Mouse (Mus musculus) heart, adult 11 months (tissue): Measurements from ENCODE around the gene Xrcc3.

Source experiments
- DNase-seq: peaks from one replicate; pipeline ENCODE4 v3.0.0; 2022

Gene Xrcc3

DNA sequence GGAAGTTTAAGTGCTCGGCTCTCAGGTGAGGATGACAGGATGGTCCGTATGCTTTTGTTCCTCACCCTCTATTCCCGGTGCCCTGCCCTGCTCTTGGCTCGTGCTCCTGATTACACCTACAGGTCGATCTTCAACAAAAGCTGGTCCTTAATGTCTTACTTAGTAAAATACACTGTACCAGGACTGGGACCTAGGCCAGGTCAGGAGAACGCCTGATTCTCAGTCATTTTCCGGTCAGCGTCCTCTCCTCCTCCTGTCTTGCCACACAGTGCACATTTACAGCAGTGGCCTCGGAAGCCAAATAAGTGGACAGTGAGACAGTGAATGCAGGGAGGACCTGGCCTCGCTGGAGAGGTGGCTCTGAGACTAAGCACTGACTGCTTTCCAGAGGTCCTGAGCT is 43.0 kb downstream of the Xrcc3 start:
- no peak for DNase-seq

DNA sequence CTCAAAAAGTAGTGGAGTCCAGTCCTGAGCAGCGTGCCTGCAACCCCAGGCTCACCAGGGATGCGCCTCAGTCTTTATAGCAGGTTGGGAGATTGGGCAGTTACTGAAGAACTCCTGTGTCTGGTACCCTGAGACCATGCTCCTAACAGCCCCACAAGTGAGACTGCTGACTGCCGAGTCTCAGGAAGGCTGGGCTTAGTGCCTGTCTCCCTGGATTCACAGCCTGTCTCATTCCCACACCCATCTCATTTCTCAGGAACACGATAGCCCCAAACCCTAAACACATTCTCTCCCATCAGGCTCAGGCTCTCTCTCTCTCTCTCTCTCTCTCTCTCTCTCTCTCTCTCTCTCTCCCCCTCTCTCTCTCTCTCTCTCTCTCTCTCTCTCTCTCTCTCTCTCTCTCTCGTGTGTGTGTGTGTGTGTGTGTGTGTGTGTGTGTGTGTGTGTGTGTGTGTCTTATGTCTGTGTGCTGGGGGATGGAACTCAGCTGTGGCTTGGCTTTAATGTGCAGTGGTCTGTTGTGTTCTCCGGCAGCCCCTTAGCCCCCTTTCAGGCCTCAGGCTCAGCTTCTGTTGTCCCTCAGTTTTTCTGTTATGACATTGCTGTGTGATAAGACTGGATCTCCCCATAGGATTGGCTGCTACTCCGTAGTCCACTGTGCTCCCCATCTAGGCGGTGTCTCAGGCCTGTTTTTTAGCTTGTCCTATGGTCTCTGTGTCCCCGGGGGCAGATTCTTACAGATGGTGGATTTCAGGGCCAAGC is 43.7 kb downstream of the Xrcc3 start:
- DNase-seq = no peak

DNA sequence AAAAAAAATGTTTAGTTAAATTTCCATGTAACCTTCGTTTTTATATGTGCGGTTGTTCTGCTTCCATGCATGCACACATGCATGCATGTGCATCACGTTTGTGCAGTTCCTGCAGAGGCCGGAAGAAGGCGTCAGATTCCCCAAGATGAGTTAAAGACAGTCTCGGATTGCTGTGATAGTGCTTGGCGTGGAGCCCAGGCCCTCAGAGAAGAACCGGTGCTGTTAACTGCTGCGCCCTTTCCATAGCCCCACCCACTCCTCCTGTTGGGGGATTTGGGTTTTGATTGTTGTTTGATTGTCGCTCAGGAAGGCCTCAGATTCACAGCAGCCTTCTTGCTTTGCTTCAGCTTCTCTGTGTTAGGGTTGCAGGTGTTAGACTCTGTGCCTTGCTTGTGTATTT is 44.4 kb downstream of the Xrcc3 start:
- DNase-seq = peak; percentile 96

DNA sequence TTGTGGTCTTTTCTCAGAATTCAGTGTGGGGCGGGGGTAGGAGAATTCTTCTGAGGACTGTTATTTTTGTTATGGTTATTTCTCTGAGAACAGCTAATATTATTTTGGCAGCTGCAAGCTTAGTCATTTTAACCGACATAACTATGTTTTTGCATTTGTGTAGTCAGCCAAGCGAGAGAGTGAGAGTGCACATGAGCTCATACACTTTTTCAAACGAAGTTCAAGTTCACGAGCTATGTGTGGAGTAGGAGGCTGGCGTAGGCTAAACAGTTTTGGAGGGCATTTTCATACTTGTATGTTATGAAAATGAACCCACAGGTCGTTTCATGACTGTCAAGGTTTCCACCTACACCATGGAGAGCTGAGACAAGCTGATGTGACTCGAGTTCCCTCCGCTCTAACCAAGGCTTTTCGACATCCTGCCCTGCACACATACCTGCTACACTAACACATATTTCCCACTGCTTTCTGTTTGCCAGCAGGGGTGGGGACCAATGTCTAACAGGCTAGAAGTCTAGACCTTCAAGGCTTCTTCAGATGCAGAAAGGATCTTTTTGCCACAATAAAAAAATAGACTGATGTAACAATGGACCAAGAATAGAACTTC is 45.2 kb downstream of the Xrcc3 start:
- DNase-seq = no peak

DNA sequence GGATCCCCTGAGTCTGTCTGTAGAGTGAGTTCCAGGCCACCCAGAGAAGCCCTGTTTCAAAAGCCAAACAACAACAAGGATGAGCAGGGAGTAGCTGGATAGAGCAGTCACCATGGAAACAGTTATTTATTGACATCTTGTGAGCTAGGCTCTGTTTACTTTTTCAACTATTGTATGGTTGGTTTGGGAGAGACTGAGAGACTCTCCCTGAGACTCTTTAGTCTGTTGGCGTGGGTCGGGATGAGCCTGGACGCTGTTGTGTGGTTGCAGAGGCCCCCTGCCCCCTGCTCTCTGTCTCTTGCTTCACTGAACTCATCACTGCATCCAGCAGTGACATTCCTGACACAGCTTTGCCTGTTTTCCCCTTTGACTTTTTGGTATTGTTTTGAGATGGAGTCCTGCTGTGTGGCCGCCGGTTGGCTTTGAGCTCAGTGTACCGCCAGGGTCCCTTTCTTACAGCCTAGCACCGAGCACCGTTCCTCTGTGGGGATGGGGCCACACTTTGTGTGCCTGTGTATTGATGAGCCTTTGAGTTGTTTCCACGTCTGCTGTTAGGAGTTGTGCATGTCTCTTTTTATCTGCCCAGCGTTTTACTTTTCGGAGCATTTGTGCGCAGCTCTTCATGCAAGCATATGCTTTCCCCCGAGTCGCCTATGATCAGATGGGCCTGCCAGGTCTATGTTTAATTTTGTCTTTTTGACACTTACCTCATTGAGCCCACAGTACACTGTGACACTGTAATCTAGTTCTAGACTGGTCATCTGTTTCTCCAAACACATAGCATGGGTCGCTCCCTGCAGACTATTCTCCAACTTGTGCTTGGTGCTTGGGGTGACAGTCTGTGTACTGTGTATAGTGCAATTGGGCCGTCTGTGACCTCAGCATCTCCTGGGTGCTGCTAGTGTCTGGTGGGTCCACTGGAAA is 47.1 kb downstream of the Xrcc3 start:
- DNase-seq = peak; percentile 86

DNA sequence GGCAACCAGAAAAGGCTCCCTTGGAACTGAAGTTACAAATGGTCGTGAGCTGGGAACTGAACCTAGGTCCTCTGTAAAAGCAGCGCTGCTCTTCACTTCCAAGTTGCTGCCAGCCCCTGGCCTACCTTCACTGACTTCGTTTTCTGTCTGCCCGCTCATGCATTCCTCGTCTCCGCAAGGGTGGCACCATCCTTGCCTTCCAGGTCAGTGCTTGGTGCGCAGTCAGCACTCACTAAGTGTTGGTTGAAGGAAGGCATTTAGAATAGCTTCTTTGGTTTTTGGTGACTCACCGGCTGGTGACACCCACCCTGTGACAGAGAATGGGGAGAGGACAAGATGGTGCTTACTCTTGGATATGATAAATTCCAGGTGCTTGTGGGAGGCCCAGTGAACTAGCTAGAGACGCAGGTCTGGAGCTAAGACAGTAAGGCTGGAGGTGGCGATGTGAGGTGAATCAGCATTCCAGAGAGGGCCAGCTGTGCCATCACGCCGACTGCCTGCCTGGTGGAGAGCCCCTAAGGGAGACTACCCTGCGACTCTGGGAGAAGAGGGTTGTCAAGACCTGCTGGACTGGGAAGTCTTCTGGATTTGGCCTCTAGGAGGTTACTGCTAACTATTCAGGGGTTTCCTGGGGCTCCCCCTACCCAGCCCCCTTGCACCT is 50.9 kb downstream of the Xrcc3 start:
- peak; percentile 88 for DNase-seq

DNA sequence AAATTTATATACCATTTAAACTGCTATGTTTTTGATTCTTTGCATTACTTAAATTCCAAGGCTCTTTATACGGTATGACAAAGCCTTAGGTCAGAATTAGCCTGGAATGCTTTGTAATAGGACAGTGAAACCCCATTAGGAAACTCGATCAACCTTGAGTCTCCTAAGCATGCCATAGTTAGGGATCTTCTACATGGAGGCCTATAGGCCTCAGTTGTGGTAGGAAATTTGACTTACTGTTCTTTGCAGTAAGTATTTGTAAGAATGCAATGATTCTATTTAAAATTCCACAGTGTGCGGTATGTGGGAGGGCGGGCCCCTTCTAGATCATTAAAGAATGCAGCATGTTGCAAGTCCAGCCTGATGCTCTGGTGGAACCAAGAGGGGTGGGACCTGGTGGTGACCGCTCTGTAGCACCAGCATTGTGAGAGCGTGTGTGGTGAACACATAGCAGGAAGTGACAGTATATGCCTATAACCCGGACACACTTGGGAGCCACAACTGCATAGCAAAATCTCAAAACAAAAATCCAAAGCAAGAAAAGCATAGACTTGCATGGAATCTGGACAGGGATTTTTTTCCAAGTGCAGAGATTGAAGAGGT is 53.3 kb downstream of the Xrcc3 start:
- peak; percentile 82 for DNase-seq

DNA sequence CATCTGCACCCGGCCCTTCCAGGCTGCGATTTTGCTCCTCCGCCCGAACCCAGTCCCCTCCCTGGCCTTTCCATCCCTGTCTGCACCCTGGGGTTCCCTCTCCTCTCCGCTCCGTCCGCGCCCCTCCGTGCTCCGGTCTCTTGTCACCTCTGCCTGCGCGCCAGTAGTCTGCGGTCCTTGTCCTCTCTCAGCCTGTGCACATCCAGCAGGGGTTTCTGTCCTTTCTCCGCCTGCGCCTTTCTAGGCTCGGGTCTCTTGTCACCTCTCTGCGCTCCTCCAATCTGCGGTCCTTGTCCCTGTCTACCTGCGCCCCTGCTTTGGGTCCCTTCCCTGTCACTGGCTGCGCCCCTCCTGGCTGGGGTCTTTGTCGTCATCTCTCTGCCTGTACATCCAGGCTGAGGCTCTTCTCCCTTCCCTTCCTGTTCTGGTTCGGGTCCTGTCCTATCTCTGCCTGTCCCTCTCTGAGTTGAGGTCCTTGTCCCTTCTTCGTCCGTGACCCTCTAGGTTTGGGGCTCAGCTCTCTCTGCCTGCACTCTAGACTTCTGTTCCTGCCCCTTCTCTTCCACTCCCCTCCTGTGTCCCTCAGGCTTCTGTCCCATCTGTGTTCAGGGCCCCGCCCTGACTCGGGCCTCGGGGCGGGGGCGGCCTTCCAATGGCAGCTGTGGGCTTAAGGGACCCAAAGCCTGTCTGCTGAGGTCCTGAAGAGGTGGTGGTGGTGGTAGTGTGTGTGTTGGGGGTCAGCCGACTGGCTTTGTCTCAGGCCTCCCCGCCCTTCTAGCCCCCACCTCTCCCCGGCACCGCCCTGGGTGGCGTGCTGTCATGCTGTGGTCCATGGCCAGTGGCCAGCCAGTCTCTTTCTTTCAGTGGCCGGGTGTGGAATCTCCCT is 54.3 kb downstream of the Xrcc3 start:
- peak; percentile 99 for DNase-seq

DNA sequence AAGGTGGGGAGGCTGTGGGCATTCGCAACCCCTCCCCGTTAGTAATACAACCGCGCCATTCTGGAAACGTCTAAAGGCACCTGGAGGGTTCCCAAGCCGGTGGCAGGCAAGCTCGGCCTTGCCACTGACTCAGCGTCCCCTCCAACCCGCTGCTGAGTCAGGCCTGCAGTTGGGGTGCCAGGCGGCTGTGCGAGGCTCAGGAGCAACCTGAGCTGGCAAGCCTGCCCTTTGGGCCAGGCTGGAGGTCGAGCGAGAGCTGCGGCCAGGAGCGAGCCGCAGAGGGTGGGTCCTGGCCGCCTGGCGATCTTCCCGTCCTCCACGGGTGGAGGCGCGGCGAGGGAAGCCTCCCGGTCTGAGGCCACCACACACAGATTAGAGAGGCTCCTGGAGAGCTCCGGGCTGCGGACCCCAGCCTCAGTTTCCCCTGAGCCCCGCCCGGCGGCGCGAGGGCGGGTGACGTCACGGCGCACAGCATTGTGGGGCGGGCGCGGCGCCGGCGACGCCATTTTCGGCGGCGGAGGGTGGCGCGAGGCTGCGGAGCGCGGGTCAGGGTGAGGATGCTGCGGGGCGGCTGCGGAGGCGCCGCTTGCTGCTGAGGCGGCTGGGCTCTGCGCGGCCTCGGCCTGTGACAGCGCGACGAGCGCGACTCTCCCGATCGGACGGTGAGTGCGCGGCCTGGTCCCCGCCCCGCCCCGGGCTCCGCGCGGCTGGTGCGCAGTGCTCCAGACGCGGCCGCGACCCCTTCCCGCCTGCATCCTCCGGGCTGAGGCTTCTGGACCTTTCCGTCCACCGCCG is 55.1 kb downstream of the Xrcc3 start, which contains the start of gene Klc1:
TSS of gene Klc1 (plus strand) at position 469 of the 795 bp plus-strand sequence.
- DNase-seq = peak; percentile 98

DNA sequence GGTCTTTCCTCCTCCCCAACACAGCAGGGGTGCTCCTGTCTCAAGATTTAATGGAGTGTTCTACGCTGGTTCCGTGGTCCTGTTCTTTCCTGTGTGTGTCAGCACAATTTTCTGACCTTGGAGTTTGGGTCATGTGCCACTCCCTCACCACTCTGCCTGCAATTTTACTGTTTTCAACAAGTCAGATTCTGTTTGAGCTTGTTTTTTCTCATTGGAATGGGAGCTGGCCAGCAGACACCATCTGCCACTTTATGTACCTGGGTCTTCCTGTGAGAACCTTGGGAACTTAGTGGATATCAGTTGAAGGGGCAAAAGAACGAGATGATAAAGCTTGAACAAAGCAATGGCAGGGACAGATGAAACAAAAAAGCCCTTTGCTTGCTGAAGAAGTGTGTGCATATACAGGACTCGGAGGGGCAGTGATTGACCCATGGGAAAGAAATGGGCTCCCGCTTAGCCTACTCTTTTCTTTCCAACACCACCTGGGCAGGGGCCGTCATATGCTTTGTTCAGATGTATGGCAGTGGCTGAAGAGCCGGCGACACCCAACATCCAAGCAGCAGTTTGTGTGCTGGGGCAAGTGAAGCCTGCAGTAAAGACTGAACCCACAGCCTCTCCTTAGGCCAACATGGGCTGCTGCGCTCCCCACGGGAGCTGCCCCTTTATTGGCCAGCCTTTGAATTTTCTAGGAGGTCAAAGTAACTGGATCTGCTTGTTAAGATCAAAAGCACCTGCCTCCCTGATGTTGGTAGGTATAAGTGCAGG is 55.9 kb downstream of the Xrcc3 start:
- DNase-seq = no peak

DNA sequence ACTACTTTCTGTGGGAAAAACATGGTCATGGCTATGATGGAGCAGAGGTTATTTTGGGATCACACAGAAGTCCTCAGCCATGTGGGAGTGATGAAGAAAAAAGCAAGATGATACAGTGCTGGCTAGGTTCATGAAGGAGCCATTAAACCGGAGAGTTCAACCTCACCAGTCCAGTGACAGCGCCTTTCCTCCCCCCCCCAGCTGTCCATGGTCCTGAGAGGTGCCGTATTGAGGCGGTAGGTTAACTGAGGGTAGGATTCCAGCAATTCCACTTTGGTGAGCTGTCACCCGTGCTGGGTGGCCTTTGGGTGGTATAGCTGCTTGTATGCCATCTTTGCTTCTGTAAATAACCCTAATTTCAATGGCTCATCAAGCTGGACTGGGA is 57.0 kb downstream of the Xrcc3 start:
- no peak for DNase-seq

DNA sequence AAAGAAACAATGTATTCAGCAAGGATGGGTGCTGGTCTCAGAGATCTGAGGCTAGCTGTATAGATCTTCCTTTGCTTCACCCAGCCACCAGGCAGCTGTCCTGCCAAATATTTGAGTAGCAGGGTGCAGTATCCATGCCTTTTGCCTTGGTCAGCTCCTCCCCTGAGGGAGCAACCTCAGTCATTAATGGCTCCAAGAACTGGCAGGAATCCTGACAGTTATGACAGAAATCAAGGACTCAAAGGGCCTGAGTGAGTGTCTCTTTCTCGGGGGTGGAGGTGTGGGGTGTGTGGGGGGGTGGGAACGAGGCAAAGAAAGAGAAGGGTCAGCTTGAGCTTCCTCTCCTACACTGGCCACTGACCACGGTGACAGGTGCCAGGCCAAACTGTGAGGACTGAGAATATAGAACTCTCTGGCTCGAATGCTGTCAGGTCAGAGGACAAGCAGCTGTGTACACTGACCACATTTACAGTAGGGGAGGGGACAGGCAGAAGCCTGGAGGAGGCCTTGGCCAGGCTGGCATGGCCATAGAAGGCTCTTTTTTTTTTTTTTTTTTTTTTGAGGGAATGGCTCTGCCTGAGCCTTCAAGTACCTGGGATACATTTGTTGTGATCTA is 57.5 kb downstream of the Xrcc3 start:
- no peak for DNase-seq

DNA sequence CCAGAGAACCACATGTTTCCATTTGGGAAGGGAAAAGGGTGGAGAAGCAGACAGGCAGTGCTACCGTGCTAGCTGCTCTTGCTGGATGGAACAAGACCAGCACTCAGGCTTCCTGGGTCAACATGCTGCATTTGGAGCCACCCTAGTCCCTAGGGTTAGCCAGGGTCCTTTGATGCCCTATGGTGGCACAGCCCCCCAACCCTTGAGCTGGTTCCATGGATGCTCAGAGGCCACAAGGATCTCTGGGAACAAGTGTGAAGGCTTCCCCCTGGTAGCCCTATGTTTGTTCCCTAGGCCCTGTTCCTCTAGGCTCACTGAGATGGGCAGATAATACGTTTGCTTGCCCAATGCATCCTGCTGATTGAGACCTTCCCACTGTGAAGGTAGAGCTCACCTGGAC is 58.4 kb downstream of the Xrcc3 start:
- peak; percentile 92 for DNase-seq

DNA sequence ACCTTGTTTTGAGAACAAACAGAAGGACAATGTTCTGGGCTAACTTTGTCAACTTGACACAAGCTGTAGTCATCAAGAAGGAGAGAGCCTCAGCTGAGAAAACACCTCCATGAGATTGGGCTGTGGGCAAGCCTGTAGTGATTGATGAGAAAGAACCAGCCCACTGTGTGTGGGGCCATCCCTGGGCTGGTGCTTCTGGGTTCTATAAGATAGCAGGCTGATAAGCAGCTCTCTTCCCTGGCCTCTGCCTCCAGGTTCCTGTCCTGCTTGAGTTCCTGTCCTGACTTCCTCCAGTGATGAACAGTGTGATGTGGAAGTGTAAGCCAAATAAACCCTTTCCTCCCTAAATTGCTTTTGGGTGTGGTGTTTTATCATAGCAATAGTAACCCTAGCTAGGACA is 59.0 kb downstream of the Xrcc3 start:
- peak; percentile 86 for DNase-seq

DNA sequence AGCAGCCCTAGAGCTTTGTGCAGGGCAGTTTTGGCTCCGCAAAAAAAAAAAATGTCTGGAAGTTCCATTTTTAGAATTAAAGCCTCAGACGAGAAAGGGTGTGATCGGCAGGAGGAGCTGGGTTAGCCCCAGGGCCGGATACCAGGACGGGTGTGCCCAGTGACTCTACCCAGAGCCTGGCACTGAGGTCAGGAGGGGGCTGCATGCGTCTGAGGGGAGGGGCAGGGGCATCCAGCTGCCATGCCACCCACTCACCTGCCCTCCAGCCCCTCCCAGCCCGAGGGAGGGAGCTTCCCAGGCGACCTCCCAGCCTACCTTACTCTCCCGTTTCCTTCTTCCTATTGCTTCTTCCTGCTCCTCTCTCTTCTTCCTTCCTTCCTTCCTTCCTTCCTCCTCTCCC is 60.3 kb downstream of the Xrcc3 start:
- peak; percentile 93 for DNase-seq
